Mouse (Mus musculus) heart, embryonic 16.5 days (tissue): Measurements from ENCODE around the gene Vmn1r2. TPM values are rescaled to one million over a fixed set of nuclear protein-coding genes. Genes with fewer than 3 reads are reported as not detected.
"Not testable (repeated sequence)": the region's sequence is repeated elsewhere in the genome, so short reads cannot be mapped to it uniquely, and the experiment has no call there.

ENCODE experiments used
- ATAC-seq: fragments of 200-750 bp; cut with Nextera tagmentation; replicated peaks from 2 replicates; pipeline ENCODE4 v1.8.0; 2017; ENCODE audit warnings: moderate number of reproducible peaks; ENCODE audit not compliant: insufficient read depth, low FRiP score; ENCODE audit errors: extremely low read depth
- H3K27ac ChIP-seq: fragments of 300-500 bp; sonication (generic); 2 replicates; pipeline ENCODE4 v1.5.1; 2014; ENCODE audit warnings: mild to moderate bottlenecking, low read length, control low read depth, moderate library complexity
- H3K27me3 ChIP-seq: fragments of 300-500 bp; sonication (generic); 2 replicates; pipeline ENCODE4 v1.6.1; 2014; ENCODE audit warnings: low read length, mixed read lengths; ENCODE audit not compliant: control insufficient read depth, insufficient read depth
- H3K36me3 ChIP-seq: fragments of 300-500 bp; sonication (generic); 2 replicates; pipeline ENCODE4 v1.6.1; 2014; ENCODE audit not compliant: control insufficient read depth, insufficient read depth
- H3K4me1 ChIP-seq: fragments of 300-500 bp; sonication (generic); 2 replicates; pipeline ENCODE4 v1.6.1; 2014; ENCODE audit warnings: low read length, mixed read lengths; ENCODE audit not compliant: control insufficient read depth, insufficient read depth
- H3K4me2 ChIP-seq: fragments of 300-500 bp; sonication (generic); 2 replicates; pipeline ENCODE4 v1.6.1; 2014; ENCODE audit warnings: low read depth, mild to moderate bottlenecking, control low read depth, low read length
- H3K4me3 ChIP-seq: fragments of 300-500 bp; sonication (generic); 2 replicates; pipeline ENCODE4 v1.5.1; 2014; ENCODE audit warnings: mild to moderate bottlenecking, control low read depth, low read length
- H3K9ac ChIP-seq: fragments of 300-500 bp; sonication (generic); 2 replicates; pipeline ENCODE4 v1.6.1; 2014; ENCODE audit warnings: low read length, control low read depth
- H3K9me3 ChIP-seq: fragments of 300-500 bp; sonication (generic); replicated peaks from 2 replicates; pipeline ENCODE4 v1.6.1; 2016; ENCODE audit warnings: low read length; ENCODE audit not compliant: control insufficient read depth
- WGBS: fragments of 180-500 bp; shearing (Covaris S2); extraction: QIAGEN DNeasy Blood & Tissue Kit; methylation state at CpG from one replicate; pipeline ENCODE4 v1.1.7; 2014; 5-methylcytosine and 5-hydroxymethylcytosine counted together
- polyA plus RNA-seq: library from polyadenylated mRNA; unstranded; fragments of >200 nt; fragmentation: Nextera tagmentation; extraction: Ambion mirVana; gene quantifications from 2 replicates; pipeline ENCODE4 v1.2.1, GENCODE M21; 2015

Vmn1r2 gene
- polyA plus RNA-seq, result not detected in 2 replicates

GRCm38 (mm10) chr4:3167020-3167419 lies at the start of gene Vmn1r2:
Gene Vmn1r2 (plus strand): TSS chr4:3167320.
- not testable (repeated sequence) for H3K4me3 ChIP-seq, H3K27ac ChIP-seq, ATAC-seq, H3K27me3 ChIP-seq, H3K36me3 ChIP-seq, H3K9ac ChIP-seq, H3K4me1 ChIP-seq, H3K4me2 ChIP-seq, H3K9me3 ChIP-seq
- WGBS, result no CpG with 5 or more reads among the region's 1 CpGs

- not testable (repeated sequence) for H3K36me3 ChIP-seq, H3K4me1 ChIP-seq, ATAC-seq, H3K4me2 ChIP-seq, H3K9me3 ChIP-seq, H3K4me3 ChIP-seq, H3K27me3 ChIP-seq, H3K27ac ChIP-seq, H3K9ac ChIP-seq
- no CpG with 5 or more reads among the region's 3 CpGs for WGBS
Observed at GRCm38 (mm10) chr4:3147926-3148325, 19.2 kb upstream of the Vmn1r2 start.

- H3K9me3 ChIP-seq, H3K4me2 ChIP-seq, H3K9ac ChIP-seq, H3K27ac ChIP-seq, H3K4me3 ChIP-seq, H3K27me3 ChIP-seq, ATAC-seq, H3K4me1 ChIP-seq, H3K36me3 ChIP-seq: not testable (repeated sequence)
- WGBS, result 58% methylated on average over 2 of the region's 2 CpGs
Observed at GRCm38 (mm10) chr4:3153320-3153719, 13.8 kb upstream of the Vmn1r2 start.

GRCm38 (mm10) chr4:3164429-3164828 lies 2.7 kb upstream of the Vmn1r2 start:
- H3K36me3 ChIP-seq, ATAC-seq, H3K4me1 ChIP-seq, H3K27ac ChIP-seq, H3K9ac ChIP-seq, H3K4me2 ChIP-seq, H3K27me3 ChIP-seq, H3K9me3 ChIP-seq, H3K4me3 ChIP-seq: not testable (repeated sequence)

- Histone ChIP-seq H3K27me3 (no peaks in the 10 kb centered on the region), H3K9ac (no peak overlapping the region), H3K27ac (no peak overlapping the region), H3K36me3 (no peaks in the 10 kb centered on the region), H3K4me1 (no peaks in the 10 kb centered on the region), H3K9me3 (peaks cover 4% of the 10 kb centered on the region), H3K4me2 (no peak overlapping the region), H3K4me3 (no peak overlapping the region)
- 88% methylated on average over 4 of the region's 4 CpGs for WGBS
- no peak for ATAC-seq
Observed at GRCm38 (mm10) chr4:3165046-3165445, 2.1 kb upstream of the Vmn1r2 start.

- not testable (repeated sequence) for H3K36me3 ChIP-seq, H3K27ac ChIP-seq, H3K4me3 ChIP-seq, H3K9me3 ChIP-seq, H3K4me1 ChIP-seq, H3K27me3 ChIP-seq, H3K4me2 ChIP-seq, ATAC-seq, H3K9ac ChIP-seq
- 77% methylated on average over 4 of the region's 4 CpGs for WGBS
Observed at GRCm38 (mm10) chr4:3174586-3174985, 7.5 kb downstream of the Vmn1r2 start.

GRCm38 (mm10) chr4:3175756-3176155 lies 8.6 kb downstream of the Vmn1r2 start:
- H3K27me3 ChIP-seq, H3K4me3 ChIP-seq, H3K4me2 ChIP-seq, ATAC-seq, H3K4me1 ChIP-seq, H3K36me3 ChIP-seq, H3K27ac ChIP-seq, H3K9ac ChIP-seq, H3K9me3 ChIP-seq: not testable (repeated sequence)
- WGBS, result 94% methylated on average over 5 of the region's 8 CpGs

- H3K4me2 ChIP-seq, H3K27me3 ChIP-seq, H3K27ac ChIP-seq, ATAC-seq, H3K4me3 ChIP-seq, H3K4me1 ChIP-seq, H3K36me3 ChIP-seq, H3K9me3 ChIP-seq, H3K9ac ChIP-seq: not testable (repeated sequence)
- 92% methylated on average over 6 of the region's 6 CpGs for WGBS
Observed at GRCm38 (mm10) chr4:3176195-3176594, 9.1 kb downstream of the Vmn1r2 start.

GRCm38 (mm10) chr4:3176746-3177490 lies 9.8 kb downstream of the Vmn1r2 start:
- H3K4me2 ChIP-seq, ATAC-seq, H3K27ac ChIP-seq, H3K36me3 ChIP-seq, H3K9me3 ChIP-seq, H3K4me1 ChIP-seq, H3K4me3 ChIP-seq, H3K9ac ChIP-seq, H3K27me3 ChIP-seq: not testable (repeated sequence)
- WGBS, result 86% methylated on average over 10 of the region's 10 CpGs
